Mouse (Mus musculus): ENCODE results near the gene Relb.

- TF ChIP-seq GATA1 (IDR thresholded peaks at IDR 0.05; ENCODE audit: low read length) (no peak), TAL1 (IDR thresholded peaks at IDR 0.05; ENCODE audit: low read length) (no peak)
Observed at GRCm38 (mm10) chr7:19652614-19653013, 23.4 kb upstream of the Relb start.

Measured in erythroblast, embryonic 14.5 days (primary cell).